Mouse (Mus musculus) lung, postnatal 10 days (tissue): Measurements from ENCODE around the gene Tor2a.

Experiments used
- DNase-seq: peaks from one replicate; pipeline ENCODE4 v3.0.0; 2021

The Tor2a gene

DNA sequence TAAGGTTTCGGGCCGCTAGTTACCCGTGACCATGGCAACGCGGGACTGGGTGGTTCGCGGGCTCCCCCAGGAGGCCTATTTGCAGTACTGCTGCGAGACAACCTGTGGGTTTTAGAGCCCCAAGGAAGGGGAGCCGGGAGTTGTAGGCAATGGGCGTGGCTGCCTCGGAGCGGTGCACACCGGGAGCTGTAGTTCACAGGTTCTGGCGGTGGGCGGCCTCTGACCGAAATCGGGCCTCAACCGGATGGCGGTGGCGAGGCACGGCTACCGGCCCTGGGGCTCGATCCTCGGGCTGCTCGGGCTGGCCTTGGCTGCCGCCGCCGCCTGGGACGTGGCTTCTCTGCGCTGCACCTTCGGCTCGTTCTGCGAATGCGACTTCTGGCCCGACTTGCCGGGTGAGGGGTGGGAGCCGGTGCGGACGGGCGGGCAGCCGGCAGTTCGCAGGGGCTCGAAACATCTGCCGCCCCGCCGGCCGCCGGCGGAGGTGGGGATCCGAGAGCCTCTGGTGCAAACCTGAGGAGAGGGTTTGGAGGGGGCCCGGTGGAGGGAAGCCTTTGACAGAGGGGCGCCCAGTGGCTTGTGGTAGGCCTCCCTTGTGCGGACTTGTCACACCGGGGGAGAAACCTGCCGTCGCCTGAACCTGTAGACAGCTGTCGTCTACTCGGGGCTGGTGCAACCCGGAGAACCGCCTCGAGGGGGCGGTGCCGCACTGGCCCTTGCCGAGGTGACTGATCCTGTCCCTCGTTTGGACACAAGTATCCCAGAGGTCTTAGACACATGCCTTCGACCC lies at the start of gene Tor2a:
Tor2a (plus strand) TSS at position 179 of the 790 bp plus-strand sequence.
- DNase-seq = peak; percentile 99

DNA sequence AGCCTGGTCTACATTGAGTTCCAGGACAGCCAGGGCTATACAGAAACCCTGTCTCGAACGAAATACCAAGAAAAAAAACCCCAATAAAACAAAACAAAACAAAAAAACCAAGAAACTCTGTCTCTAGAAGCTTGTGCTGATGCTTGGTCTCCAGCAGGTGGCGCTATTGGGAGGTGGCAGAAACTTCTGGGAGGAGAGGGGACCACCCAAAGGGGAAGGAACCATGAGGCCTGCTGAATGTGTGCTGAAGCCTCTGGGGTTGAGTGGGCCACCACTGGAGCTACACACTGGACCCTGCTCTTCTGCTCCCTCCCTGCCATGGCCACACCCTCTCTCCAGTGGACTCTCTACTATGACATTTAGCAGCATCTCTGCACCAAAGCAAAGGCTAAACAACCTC lies 48.4 kb upstream of the Tor2a start:
- peak; percentile 84 for DNase-seq

DNA sequence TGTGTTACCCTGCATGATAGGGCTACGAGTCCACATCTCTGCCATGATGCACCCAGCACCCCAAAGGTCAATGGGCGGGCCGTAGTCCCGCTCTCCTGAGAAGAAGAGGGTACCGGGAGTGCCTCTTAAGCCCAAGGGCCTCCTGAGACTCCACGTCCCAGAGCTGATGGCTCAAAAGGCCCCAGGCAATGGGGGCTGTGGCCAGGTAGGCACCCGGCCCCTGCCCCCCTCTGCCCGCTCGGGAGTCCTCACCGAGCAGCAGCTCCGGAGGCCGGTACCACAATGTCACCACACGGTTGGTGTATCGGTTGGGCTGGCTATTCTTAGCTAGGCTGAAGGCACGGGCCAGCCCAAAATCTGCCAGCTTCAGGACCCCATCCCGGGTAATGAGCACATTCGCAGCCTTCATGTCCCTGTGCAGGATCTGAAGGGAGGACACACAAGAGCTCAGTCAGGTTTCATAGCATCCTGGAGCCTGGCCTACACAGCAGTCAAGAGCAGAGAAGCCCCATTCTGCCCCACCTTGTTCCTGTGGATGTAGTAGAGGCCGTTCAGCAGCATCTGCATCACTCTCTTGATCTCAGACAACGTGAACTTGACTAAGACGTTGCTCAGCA lies 47.4 kb upstream of the Tor2a start:
- DNase-seq = no peak

DNA sequence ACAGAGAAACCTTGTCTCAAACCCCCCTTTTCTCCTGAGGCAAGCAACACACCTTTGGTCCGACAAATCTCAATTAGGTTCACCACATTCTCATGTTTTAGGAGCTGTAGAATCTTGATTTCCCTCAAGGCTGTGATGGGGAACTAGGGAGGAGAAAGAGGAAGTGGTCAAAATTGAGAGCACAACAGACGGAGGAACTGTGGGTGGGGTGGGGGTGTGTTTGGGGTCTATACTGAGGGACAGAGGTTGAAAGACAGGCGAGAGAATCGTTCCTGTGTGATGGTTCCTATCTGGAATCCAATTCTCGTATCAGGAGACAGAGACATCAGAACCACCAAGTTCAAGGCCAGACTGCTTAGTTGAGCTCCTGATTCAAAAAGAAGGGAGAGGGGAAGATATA lies 46.6 kb upstream of the Tor2a start:
- DNase-seq = no peak

DNA sequence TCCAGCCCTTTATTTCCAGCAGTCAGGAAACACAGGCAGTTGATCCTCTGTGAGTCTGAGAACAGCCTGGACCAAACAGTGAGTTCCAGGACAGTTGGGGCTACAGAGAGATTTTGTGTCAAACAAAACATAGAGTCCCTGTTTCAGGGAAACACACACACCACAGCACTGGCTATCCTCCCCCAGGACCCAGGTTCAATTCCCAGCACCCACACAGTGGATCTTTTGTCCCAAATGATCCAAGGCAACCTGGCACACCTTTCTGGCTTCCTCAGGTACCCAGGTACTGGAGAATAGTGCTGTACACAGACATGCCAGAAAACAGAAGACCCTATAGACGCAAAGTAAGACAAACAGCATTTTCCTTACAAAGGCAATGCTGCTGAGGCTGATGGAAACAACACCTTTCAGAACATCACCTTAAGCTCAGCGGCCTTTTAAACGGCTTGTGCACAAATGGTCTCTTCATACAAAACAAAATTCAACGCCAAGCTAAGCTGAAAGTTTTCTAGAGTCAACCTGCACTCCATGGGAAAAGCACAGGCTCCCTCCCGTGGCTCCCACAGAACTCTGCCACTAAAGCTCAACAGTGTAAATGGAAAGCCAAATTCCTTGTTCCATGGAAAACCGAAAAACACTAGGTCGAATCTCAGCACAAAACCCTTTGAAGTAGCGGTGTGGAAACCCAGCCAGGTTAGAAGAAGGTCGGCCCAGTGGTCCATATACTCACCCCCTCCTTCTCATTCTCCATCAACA lies 45.6 kb upstream of the Tor2a start:
- DNase-seq = peak; percentile 2

DNA sequence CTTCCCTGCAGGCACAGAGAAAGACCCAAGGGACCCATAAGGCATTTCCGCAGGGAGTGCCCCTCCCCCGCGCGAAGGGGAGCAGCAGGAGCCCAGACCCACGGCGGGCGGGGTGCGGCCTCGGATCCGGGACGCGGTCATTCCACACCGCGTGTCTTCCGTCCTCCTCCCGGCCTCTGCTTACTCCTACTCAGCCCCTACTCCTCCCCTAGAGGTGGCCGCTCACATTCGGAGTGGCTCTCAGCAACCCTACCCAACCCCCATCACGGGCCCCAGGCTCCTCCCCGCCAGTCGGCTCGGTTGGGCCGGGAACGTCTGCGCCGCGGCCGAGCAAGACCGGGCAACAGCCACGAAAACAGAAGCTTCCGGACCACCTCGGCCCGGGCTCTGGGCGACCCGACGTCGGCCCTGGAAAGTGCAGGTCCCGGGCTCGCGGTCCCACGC lies 44.9 kb upstream of the Tor2a start:
- peak; percentile 84 for DNase-seq

DNA sequence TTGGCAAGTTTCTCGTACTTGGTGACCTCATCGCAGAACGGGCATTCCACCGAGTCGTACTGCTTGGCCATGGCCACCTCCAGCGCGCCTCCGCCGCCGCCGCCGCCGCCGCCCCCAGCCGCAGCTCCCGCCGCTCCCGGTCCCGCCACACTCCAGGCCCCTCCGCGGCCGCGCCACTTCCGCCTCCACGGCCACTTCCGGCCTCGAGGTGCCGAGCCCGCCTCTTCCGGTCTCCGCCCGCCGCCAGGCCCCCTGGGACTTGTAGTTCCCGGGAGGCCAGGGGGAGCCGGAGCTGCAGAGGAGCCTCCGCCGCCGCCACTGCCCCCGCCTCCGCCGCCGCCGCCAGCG lies 44.5 kb upstream of the Tor2a start:
- DNase-seq = peak; percentile 97

DNA sequence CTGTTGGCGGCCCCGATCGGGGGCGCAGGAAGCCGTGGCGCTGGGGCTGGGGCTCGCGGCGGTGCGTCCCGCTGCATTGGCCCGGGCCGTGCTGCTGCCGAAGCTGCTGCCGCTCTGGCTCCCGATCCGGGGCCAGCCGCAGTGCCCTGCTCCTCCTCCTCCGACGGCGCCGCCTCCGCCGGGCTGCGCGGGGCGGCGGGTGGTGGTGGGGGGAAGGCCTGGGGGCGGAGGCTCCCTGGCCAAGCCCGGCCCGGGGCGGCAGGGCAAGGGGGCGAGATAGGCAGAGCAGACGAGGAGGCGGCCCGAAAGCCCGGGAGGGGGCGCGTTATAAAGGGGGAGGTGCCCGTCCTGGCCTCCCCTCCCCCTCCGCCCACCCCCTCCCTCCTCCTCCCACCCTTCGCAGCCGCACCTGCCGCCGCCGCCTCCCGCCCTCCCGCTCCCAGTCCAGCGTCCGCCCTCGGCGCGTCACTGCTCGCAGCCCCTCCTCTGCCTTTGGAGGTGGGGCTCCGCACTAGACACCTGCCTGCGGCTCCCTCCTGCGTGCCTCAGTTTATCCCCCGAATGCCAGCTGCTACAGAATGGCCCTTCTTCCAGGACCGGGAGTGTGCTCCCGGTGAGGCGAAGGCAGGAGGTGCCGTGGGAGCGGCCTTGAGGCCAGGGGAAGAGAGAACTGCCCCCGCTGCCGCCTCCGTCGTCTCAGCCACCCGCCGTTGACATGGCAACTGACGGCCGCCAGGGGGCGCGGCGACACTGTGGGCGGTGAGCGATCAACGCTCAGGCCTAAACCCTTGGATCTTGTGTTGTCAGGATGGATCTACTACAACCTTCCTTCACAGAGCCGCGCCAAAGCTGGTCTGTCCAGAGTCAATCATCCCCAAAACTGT lies 43.9 kb upstream of the Tor2a start, which contains the start of gene Cdk9:
Cdk9 (minus strand) TSS at position 143 of the 884 bp plus-strand sequence.
- peak; percentile 96 for DNase-seq

DNA sequence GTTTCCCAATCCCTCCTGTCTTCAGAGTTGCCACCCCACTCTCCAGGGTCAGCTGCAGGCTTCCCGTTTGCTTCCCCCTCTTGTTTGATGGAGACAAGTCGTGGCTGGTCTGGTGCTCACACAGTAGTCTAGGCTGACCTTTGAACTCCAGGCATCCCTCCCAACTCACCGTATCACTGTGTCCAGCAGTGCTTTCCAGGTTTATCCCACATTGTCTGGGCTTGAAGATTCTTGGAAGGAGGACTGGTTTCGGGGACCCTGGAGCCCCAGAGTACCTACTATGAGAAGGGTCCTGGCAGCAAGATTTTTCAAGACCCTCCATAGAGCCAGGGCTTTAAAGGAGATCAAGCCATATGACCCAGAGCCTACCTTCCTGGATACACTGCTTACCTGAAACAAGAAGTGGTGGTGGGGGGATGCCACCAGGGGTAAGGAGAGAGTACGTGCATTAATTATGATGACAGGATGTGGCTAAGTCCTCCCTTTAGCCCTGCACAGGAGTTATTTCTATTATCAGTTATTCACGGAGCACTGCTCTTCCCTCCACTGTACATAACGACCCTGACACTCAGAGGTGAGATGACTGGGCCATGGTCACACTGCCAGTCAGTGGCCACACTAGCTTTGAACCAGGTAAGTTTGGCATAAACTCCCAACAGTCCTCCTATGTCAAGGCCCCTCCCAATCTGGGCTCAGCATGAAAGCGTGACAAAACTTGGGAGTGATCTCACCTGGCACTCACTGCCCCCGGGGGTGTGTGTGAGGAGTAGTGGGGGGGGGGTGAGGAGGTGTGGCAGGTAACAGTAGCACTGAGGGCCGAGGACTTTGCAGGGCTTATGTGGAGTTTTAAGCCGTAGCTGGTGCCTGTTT lies 42.7 kb upstream of the Tor2a start:
- DNase-seq = no peak

DNA sequence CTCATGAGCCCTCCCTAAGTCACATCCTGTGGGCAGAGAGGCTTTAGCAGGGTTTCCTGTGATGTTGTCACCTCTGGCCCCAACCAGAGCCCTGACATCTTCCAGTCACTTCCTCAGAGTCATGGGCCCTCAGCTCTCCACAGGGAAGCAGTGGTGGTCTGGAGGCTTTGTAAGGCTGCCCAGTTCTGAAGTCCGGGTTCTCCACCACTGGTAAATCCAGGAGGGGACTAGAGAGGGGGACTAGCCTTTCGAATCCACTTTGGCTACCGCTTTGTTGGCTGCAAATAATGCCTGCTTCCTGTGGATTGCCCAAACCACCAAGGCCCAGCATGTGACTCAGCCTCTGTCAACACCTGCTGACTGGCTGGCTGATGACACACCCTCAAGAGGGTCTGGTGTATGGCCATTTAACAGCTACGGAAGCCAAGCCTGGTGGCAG lies 42.0 kb upstream of the Tor2a start:
- peak; percentile 61 for DNase-seq

DNA sequence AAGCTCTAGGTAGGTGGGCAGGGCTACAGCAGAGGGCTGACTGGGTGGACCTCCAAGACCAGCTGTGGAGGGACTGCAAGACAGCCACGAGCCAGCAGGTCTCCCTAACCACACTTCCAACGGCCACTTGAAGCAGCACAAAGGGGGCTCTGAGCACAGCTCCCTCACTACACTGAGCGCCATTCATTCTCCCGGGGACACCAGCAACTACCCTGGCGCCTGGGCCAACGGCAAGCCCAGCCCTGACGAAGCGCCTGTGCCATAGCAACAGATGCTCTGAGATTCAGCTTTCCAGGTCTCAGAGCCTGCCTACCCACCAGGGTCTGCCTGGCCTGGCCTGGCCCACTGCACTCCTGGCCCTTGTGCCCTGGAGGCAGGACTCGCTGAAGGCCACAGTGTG lies 38.3 kb upstream of the Tor2a start:
- no peak for DNase-seq

DNA sequence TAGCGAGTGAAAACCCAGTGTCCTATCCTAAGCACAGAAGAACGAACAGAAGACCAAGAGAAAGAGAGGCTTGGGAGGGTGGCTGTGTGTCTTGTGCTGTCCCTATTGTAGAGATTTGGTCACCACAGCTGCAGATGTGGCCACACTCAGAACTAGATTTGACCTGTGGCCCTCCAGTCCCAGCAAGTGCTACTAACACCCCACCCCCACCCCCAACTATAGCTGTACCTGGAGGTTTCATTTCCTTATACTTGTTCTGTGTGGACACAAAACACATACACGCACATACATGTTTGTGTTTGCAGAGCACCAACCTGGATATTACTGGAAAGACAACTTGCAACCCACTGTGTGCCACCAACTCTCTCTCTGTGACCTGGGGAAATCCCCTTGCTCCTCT lies 37.0 kb upstream of the Tor2a start:
- DNase-seq = no peak

DNA sequence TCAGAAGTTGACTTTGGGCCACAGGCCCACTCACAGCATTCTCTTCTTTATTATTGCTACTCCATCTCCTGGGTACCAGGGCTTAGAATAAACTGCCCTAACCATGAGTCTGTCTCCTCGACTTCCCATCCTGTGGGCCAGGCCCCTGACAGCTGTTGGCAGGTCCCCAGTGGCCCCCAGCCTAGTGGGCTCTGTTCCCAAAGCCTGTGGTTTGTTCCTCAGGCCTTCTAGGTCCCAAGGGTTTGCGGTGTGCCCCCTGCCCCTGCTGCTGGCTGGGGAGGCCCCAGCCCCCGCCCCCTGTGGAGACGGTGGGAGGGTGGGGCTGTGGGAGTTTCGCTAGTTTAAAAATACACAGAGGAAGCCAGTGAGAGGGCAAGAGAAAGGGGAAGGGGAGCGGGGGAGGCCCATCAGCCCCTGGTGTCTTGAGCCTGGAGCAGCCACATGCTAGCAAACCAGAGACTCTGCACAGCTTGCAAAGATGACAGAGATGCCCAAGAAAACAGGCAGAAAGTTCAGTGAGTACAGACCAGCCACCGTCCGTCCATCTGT lies 36.3 kb upstream of the Tor2a start, which contains the start of gene Sh2d3c:
Sh2d3c (plus strand) TSS at position 375 of the 549 bp plus-strand sequence.
- peak; percentile 72 for DNase-seq

DNA sequence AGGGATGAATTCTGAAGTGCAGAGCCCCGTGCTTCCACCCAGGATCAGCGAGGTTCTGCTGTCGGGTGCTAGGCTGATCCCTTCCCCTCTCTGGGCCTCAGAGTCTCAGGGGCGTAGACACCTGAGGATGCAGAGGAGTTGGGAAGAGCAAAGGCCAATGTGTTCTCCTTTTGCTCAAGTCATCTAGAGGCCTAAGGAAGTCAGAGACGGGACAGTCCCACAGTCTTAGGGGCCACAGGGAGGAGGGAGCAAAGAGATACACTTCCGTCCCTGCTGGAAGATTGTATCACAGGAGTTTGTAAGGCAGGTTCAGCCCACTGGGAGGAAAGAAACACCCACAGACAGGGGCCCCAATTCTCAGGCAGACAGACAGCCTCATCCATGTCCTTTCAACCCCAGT lies 35.0 kb upstream of the Tor2a start:
- DNase-seq = no peak

DNA sequence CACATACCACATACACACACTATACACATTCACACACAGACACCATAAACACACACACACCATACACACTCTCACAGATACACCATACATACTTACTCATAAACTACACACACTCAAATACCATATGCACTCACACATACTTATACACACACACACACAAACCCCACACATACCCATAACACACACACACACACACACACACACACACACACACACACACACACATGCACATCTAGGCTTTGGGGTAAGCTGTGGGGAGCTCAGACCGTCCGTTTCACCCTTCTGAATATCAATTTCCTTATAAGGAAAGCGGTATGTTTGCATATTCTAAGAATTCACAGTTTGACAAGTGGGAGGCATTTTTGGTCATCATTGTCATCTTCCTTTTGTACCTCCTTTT lies 34.5 kb upstream of the Tor2a start:
- no peak for DNase-seq

DNA sequence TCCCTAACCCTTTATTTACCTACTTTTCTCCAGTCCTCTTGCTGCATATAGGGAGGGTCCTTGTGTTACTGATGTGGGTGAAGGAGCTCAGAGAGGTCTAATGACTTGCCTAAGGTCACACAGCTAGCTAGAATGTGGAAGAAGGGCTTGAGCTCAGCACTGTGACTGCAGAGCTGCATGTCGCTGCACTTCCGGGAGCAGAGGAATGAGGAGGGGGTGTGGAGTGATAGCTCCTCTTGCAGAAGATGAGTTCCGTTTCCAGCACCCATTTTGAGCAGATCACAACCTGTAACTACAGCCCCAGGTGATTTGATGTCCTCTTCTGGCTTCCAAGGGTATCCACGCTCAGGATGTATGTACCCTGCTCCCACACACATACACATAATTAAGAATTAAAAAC lies 32.9 kb upstream of the Tor2a start:
- DNase-seq = no peak

DNA sequence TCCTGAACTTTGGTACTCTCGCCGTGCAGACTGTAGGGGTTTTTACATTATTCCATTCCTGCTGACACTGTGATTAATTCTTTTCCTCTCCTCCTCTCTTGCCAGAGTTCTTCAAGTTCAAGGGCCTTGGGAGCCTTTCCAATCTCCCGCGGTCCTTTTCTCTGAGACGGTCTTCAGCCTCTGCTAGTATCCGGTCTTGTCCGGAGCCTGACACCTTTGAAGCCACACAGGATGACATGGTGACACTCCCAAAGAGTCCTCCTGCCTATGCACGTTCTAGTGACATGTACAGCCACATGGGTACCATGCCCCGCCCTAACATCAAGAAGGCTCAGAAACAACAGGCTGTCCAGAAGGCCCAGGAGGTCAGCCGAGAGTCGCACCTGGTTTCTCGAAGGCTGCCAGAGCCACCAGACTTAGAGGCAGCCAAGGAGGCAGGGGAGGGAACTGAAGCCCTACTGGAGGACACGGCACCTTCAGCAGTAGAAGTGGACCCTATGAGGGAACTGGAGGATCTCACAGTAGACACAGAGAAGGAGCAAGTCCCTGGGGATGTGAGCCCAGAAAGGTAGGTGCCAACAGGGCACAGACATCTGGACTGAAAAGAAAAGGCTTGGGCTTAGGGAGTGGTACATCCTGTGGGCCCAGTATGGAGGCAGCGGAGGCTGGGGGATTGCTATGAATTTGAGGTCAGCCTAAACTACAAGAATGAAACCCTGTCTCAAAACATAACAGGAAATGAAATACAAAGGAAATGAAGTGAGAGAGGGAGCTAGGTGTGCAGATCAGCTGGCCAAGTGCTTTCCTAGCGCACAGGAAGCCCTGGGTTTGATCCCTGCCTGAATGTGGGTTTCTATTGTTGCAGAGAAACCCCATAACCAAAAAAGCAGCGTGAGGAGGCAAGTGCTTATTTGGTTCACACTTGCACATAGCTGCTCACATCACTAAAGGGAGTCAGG lies 31.9 kb upstream of the Tor2a start:
- DNase-seq = no peak

DNA sequence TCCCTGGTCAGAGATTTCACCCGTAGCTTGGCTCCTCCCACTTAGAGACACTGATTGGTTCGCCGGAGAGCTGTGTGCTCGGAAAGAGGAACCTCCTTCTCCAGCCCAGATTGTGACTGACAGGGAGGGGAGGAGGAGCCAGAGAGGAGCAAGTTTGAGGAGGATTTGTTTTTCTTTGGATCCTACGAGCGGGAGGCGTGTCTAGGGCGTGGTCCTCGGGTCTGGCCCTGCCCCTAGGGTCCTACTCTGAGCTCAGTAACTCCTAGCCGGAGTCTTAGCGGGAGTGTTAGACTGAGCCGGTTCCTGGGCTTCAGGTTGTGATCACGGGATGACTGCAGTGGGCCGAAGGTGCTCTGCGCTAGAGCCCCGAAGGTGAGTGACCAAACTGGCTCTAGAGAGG lies 29.6 kb upstream of the Tor2a start:
- peak; percentile 99 for DNase-seq

DNA sequence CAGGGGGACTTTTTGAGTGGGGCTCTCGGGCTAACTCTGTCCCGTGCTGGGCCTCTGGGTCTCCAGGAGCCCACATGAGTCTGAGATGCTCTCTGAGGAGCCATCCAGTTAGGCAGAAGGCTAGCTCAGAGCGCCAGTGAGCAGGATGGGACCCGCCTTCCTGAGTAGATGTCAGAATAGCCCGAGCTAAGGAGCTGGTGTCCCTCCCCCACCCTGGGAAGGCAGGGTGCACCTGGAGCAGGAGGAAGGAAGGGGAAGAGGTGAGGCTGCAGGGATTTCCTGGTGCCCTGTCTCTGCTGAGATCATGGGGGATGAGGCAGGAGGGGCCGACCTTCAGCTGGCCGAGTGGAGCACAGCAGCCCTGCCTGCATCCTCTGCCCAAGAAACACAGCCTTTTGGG lies 28.6 kb upstream of the Tor2a start:
- DNase-seq = peak; percentile 70

DNA sequence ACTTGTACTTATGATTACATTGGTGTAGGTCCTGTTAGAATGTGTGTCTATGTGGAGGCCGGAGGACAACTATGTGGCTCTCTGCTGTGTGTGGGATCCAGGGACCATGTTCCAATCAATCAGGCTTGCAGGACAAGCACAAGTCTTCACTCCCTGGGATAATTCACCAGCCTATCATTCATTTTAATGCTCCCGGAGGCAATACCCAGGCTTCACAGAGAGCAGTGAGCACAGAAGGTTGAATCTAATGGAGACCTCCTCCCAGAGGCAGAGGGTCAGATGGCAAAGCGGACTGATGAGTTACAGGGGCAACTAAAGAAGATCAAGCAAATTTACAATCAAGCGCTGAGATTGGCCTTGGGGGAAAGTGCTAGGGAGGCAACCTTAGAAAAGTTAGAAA lies 27.5 kb upstream of the Tor2a start:
- DNase-seq = no peak
